Mouse (Mus musculus) MEL (cell line): ENCODE measurements at regions not wholly inside any gene's neighbourhood (a gene's known extent, or its start where the extent isn't known, plus 50 kb on each side); places are given as distances from the start of the nearest gene placed in this dataset.

Experiments
- CHD1 ChIP-seq: IDR thresholded peaks from 2 replicates; pipeline ENCODE4 v1.6.1; 2012; ENCODE audit warnings: low read depth, mild to moderate bottlenecking, inconsistent platforms, low read length, improper control_type of control experiment
- CTCF ChIP-seq, 3 experiments: IDR thresholded peaks in 2 of 3; conservative IDR thresholded peaks in 1 of 3; 2 replicates each; pipeline ENCODE4 v1.5.1; 2011 to 2012; ENCODE audit warnings: low read length in 3 of 3, low read depth in 2 of 3, mild to moderate bottlenecking in 2 of 3, improper control_type of control experiment in 1 of 3, inconsistent platforms in 1 of 3, mixed read lengths in 1 of 3, moderate library complexity in 1 of 3; ENCODE audit not compliant: control insufficient read depth in 1 of 3, insufficient read depth in 1 of 3, poor library complexity in 1 of 3, severe bottlenecking in 1 of 3
- EP300 ChIP-seq, 2 experiments: IDR thresholded peaks; 2 replicates each; pipeline ENCODE4 v1.6.1; 2011; ENCODE audit warnings: improper control_type of control experiment in 2 of 2, low read length in 2 of 2, low read depth in 1 of 2, mild to moderate bottlenecking in 1 of 2
- KAT2A ChIP-seq: conservative IDR thresholded peaks from 2 replicates; pipeline ENCODE4 v1.6.1; 2012; ENCODE audit warnings: low read depth, low read length, improper control_type of control experiment, inconsistent platforms
- MAFK ChIP-seq: IDR thresholded peaks from 2 replicates; pipeline ENCODE4 v1.6.1; 2011; ENCODE audit warnings: low read depth, mild to moderate bottlenecking, low read length, improper control_type of control experiment, borderline replicate concordance
- NRF1 ChIP-seq: IDR thresholded peaks from 2 replicates; pipeline ENCODE4 v1.6.1; 2014; ENCODE audit warnings: low read depth, mild to moderate bottlenecking, inconsistent platforms, low read length, improper control_type of control experiment, moderate library complexity; ENCODE audit not compliant: poor library complexity, insufficient read depth, severe bottlenecking
- POLR2A ChIP-seq, 2 experiments: IDR thresholded peaks; 2 replicates each; pipeline ENCODE4 v1.6.1; 2011 to 2012; ENCODE audit warnings: low read length in 2 of 2, mild to moderate bottlenecking in 2 of 2, control low read depth in 1 of 2, improper control_type of control experiment in 1 of 2, low read depth in 1 of 2, moderate library complexity in 1 of 2; ENCODE audit not compliant: control insufficient read depth in 1 of 2, insufficient read depth in 1 of 2, poor library complexity in 1 of 2
- RAD21 ChIP-seq: IDR thresholded peaks from 2 replicates; pipeline ENCODE4 v1.6.1; 2011; ENCODE audit warnings: mild to moderate bottlenecking, low read depth, low read length, improper control_type of control experiment
- RCOR1 ChIP-seq: IDR thresholded peaks from 2 replicates; pipeline ENCODE4 v1.6.1; 2012; ENCODE audit warnings: low read depth, mild to moderate bottlenecking, inconsistent platforms, low read length, improper control_type of control experiment
- TAL1 ChIP-seq: IDR thresholded peaks from 2 replicates; pipeline ENCODE4 v1.6.1; 2012; ENCODE audit warnings: mild to moderate bottlenecking, inconsistent platforms, low read length, moderate library complexity, mixed read lengths
- USF1 ChIP-seq: IDR thresholded peaks from 2 replicates; pipeline ENCODE4 v1.6.1; 2014; ENCODE audit warnings: low read depth, mild to moderate bottlenecking, inconsistent platforms, low read length, improper control_type of control experiment, moderate library complexity
- USF2 ChIP-seq, 2 experiments: IDR thresholded peaks; 2 replicates each; pipeline ENCODE4 v1.6.1; 2011 to 2012; ENCODE audit warnings: improper control_type of control experiment in 2 of 2, low read length in 2 of 2, borderline replicate concordance in 1 of 2, inconsistent platforms in 1 of 2, low read depth in 1 of 2, mild to moderate bottlenecking in 1 of 2; ENCODE audit not compliant: insufficient read depth in 1 of 2
- ZKSCAN1 ChIP-seq: IDR thresholded peaks from 2 replicates; pipeline ENCODE4 v1.6.1; 2012; ENCODE audit warnings: low read depth, mild to moderate bottlenecking, inconsistent platforms, low read length, improper control_type of control experiment, moderate library complexity
- ZNF384 ChIP-seq: IDR thresholded peaks from 2 replicates; pipeline ENCODE4 v1.6.1; 2012; ENCODE audit warnings: low read depth, mild to moderate bottlenecking, inconsistent platforms, low read length, improper control_type of control experiment

- TF ChIP-seq POLR2A (IDR thresholded peaks at IDR 0.05; ENCODE audit: control insufficient read depth in 1 of 2, insufficient read depth in 1 of 2, low read depth in 1 of 2, low read length in 2 of 2, poor library complexity in 1 of 2) (no peak), KAT2A (no peak), CTCF (IDR thresholded peaks at IDR 0.05 in 2 of 3, conservative IDR thresholded peaks at IDR 0.05 in 1 of 3; ENCODE audit: control insufficient read depth in 1 of 3, insufficient read depth in 1 of 3, low read depth in 2 of 3, low read length in 3 of 3, poor library complexity in 1 of 3, severe bottlenecking in 1 of 3) (no peak), RCOR1 (no peak), USF1 (no peak), EP300 (IDR thresholded peaks at IDR 0.05; ENCODE audit: low read depth in 1 of 2, low read length in 2 of 2) (no peak), TAL1 (no peak), USF2 (IDR thresholded peaks at IDR 0.05; ENCODE audit: borderline replicate concordance in 1 of 2, insufficient read depth in 1 of 2, low read depth in 1 of 2, low read length in 2 of 2) (no peak), CHD1 (no peak), RAD21 (no peak), NRF1 (no peak), ZKSCAN1 (no peak), ZNF384 (no peak), MAFK (no peak)
Measured at GRCm38 (mm10) chr6:4349953-4350352, 154.7 kb upstream of the Col1a2 start.
